17 mouse cellular contexts compared by ENCODE assay signal in genomic region chr19:25373594-25373993, GRCm38 (mm10).
DNase-seq lines count a peak whose midpoint lies in the region; ATAC-seq and TF ChIP-seq lines count a peak whose summit lies in the region.
"Had no signal": no experiment of that assay in that cellular context is flagged by ENCODE, and none has a peak within 500 bp of the region (broad histone marks: within the 10 kb centered on the region; RNA-seq: fewer than 3 reads in every experiment).

No protein-coding gene starts in this region.

- H3K27ac ChIP-seq in heart, postnatal 0 days (ENCODE audit: low read depth): no peak overlapping the region
- H3K27ac ChIP-seq in lung, embryonic 14.5 days (ENCODE audit: low read depth): no peak overlapping the region
- peak overlapping the region; percentile 53; the same call in 1 of the 2 replicates for H3K27ac ChIP-seq in stomach, embryonic 16.5 days (ENCODE audit: low read length)
- H3K27ac ChIP-seq: forebrain, embryonic 10.5 days; hindbrain, embryonic 15.5 days; kidney, embryonic 15.5 days; limb, embryonic 10.5 days had no signal

- WGBS in heart, postnatal 0 days: 56% methylated on average over 3 of the region's 3 CpGs
- 49% methylated on average over 3 of the region's 3 CpGs for WGBS in lung, embryonic 14.5 days
- 54% methylated on average over 3 of the region's 3 CpGs for WGBS in lung, adult 2 months
- WGBS in stomach, embryonic 16.5 days: 45% methylated on average over 3 of the region's 3 CpGs

- no peak overlapping the region for H3K9ac ChIP-seq in heart, postnatal 0 days (replicated peaks; ENCODE audit: low read depth, low read length)
- no peak overlapping the region for H3K9ac ChIP-seq in lung, embryonic 14.5 days
- no peak overlapping the region for H3K9ac ChIP-seq in stomach, embryonic 16.5 days (ENCODE audit: low read length)
- H3K9ac ChIP-seq: embryonic facial prominence, embryonic 12.5 days; hindbrain, embryonic 15.5 days; kidney, embryonic 15.5 days had no signal

- TF ChIP-seq POLR2A in lung, adult 2 months (IDR thresholded peaks at IDR 0.05; ENCODE audit: borderline replicate concordance, extremely low read depth, low read depth, low read length): no peak

- no peak for DNase-seq in heart, postnatal 0 days (ENCODE audit: low spot score)
- DNase-seq in heart, postnatal 4 days: no peak
- no peak for DNase-seq in lung, embryonic 14.5 days
- DNase-seq in lung, adult 2 months: no peak
- DNase-seq in Patski (ENCODE audit: low read depth, low spot score): no peak
- no peak for DNase-seq in embryo, embryonic 10 days (ENCODE audit: low spot score)
- DNase-seq: adrenal gland, postnatal 10 days; cerebellum, postnatal 25 days; layer of hippocampus, adult 9-11 months; retina, postnatal 1 day had no signal

- no peaks in the 10 kb centered on the region for H3K27me3 ChIP-seq in heart, postnatal 0 days (ENCODE audit: control insufficient read depth, insufficient read depth, low read length)
- H3K27me3 ChIP-seq in lung, embryonic 14.5 days (ENCODE audit: insufficient read depth, low read length): no peaks in the 10 kb centered on the region
- no peaks in the 10 kb centered on the region for H3K27me3 ChIP-seq in Patski
- no peaks in the 10 kb centered on the region for H3K27me3 ChIP-seq in stomach, embryonic 16.5 days (ENCODE audit: control insufficient read depth, insufficient read depth, low read length)
- H3K27me3 ChIP-seq: embryonic facial prominence, embryonic 12.5 days; hindbrain, embryonic 15.5 days; kidney, embryonic 15.5 days had no signal

- no peak overlapping the region for H3K4me3 ChIP-seq in heart, postnatal 0 days (ENCODE audit: low read depth, low read length)
- no peak overlapping the region for H3K4me3 ChIP-seq in lung, embryonic 14.5 days (ENCODE audit: low read depth, low read length)
- no peak overlapping the region for H3K4me3 ChIP-seq in lung, adult 2 months (replicated peaks; ENCODE audit: extremely low read depth, low read depth, low read length)
- H3K4me3 ChIP-seq in stomach, embryonic 16.5 days (replicated peaks; ENCODE audit: low read length): no peak overlapping the region
- H3K4me3 ChIP-seq: embryonic facial prominence, embryonic 12.5 days; forebrain, embryonic 10.5 days; hindbrain, embryonic 15.5 days; kidney, embryonic 15.5 days; limb, embryonic 10.5 days; megakaryocyte, embryonic 14.5 days had no signal

- no peaks in the 10 kb centered on the region for H3K36me3 ChIP-seq in heart, postnatal 0 days (replicated peaks; ENCODE audit: control insufficient read depth, insufficient read depth, low read length)
- H3K36me3 ChIP-seq in lung, embryonic 14.5 days (ENCODE audit: insufficient read depth): no peaks in the 10 kb centered on the region
- H3K36me3 ChIP-seq in stomach, embryonic 16.5 days (ENCODE audit: control insufficient read depth, insufficient read depth, low read length): no peaks in the 10 kb centered on the region
- H3K36me3 ChIP-seq: embryonic facial prominence, embryonic 12.5 days; forebrain, embryonic 10.5 days; hindbrain, embryonic 15.5 days; kidney, embryonic 15.5 days; limb, embryonic 10.5 days had no signal

- POLR2A ChIA-PET in Patski (lab: Charles Lee): interaction anchor here (1.3 kb wide), 1 partner anchor 18 kb away, joined by 3 read pairs; no protein-coding TSS in a partner anchor

- no peaks in the 10 kb centered on the region for H3K9me3 ChIP-seq in heart, postnatal 0 days (replicated peaks; ENCODE audit: control insufficient read depth, low read length)
- no peaks in the 10 kb centered on the region for H3K9me3 ChIP-seq in lung, embryonic 14.5 days (ENCODE audit: low read depth, low read length)
- no peaks in the 10 kb centered on the region for H3K9me3 ChIP-seq in stomach, embryonic 16.5 days (replicated peaks; ENCODE audit: control insufficient read depth, low read length)
- H3K9me3 ChIP-seq: embryonic facial prominence, embryonic 12.5 days; forebrain, embryonic 10.5 days; hindbrain, embryonic 15.5 days; kidney, embryonic 15.5 days; limb, embryonic 10.5 days; megakaryocyte, embryonic 14.5 days had no signal

- H3K4me2 ChIP-seq in heart, postnatal 0 days (ENCODE audit: low read depth, low read length): no peak overlapping the region
- no peak overlapping the region for H3K4me2 ChIP-seq in lung, embryonic 14.5 days
- H3K4me2 ChIP-seq in stomach, embryonic 16.5 days (ENCODE audit: low read depth, low read length): no peak overlapping the region
- H3K4me2 ChIP-seq: embryonic facial prominence, embryonic 12.5 days; hindbrain, embryonic 15.5 days; kidney, embryonic 15.5 days had no signal

- TF ChIP-seq CTCF in heart, postnatal 0 days (IDR thresholded peaks at IDR 0.05; ENCODE audit: low read depth): peak; percentile 30
- peak; percentile 57 for TF ChIP-seq CTCF in lung, embryonic 14.5 days (IDR thresholded peaks at IDR 0.05; ENCODE audit: low read depth)
- no peak for TF ChIP-seq CTCF in lung, adult 2 months (IDR thresholded peaks at IDR 0.05; ENCODE audit: insufficient read depth, low read length)
- TF ChIP-seq CTCF in Patski (IDR thresholded peaks at IDR 0.05): peak; percentile 78

- CTCF ChIA-PET in Patski (lab: Charles Lee): interaction anchor here (0.5 to 1.3 kb wide), 3 partner anchors 12 to 1189 kb away, joined by 3 to 6 read pairs (median 4); no protein-coding TSS in a partner anchor

- in situ Hi-C loops in Patski (cut with MboI; ENCODE audit: low pct_unique_long_range_greater_than_20kb): no loop called here

- no peak for ATAC-seq in heart, postnatal 0 days (ENCODE audit: insufficient read depth, low read depth)
- no peak for ATAC-seq in lung, embryonic 14.5 days (ENCODE audit: insufficient read depth)
- ATAC-seq in Patski: no peak
- ATAC-seq in stomach, embryonic 16.5 days (ENCODE audit: insufficient read depth, low FRiP score): no peak

- no peak for TF ChIP-seq EP300 in heart, postnatal 0 days (IDR thresholded peaks at IDR 0.05; ENCODE audit: low read depth)

- peaks cover 22% of the 10 kb centered on the region for H3K4me1 ChIP-seq in heart, postnatal 0 days (ENCODE audit: control insufficient read depth, insufficient read depth)
- H3K4me1 ChIP-seq in lung, embryonic 14.5 days (ENCODE audit: insufficient read depth): peaks cover 10% of the 10 kb centered on the region; the same call in 1 of the 2 replicates
- no peaks in the 10 kb centered on the region for H3K4me1 ChIP-seq in lung, adult 2 months (ENCODE audit: control insufficient read depth, insufficient read depth, low read length)
- H3K4me1 ChIP-seq in stomach, embryonic 16.5 days (ENCODE audit: control insufficient read depth, insufficient read depth, low read length): peaks cover 21% of the 10 kb centered on the region
- H3K4me1 ChIP-seq: megakaryocyte, embryonic 14.5 days had no signal
